Comparison of ENCODE assay signal across 8 mouse cellular contexts in genomic region chr2:30594641-30595379, GRCm38 (mm10). TPM values are rescaled to one million over a fixed set of nuclear protein-coding genes. Genes with fewer than 3 reads are reported as not detected.
A peak's percentile ranks its signal among the peaks of the same experiment; 100 is the strongest.
DNase-seq lines count a peak whose midpoint lies in the region; ATAC-seq and TF ChIP-seq lines count a peak whose summit lies in the region.

Cstad (plus strand) TSS chr2:30595040.

- no peaks in the 10 kb centered on the region for H3K79me2 ChIP-seq in heart, adult 2 months (replicated peaks; ENCODE audit: control insufficient read depth, insufficient read depth, low read length)

- peaks cover 2% of the 10 kb centered on the region; the same call in 1 of the 2 replicates for H3K36me3 ChIP-seq in heart, adult 2 months (ENCODE audit: control insufficient read depth, insufficient read depth, low read length)
- no peaks in the 10 kb centered on the region for H3K36me3 ChIP-seq in kidney, adult 2 months (ENCODE audit: control insufficient read depth, insufficient read depth, low read length)
- H3K36me3 ChIP-seq in limb, embryonic 11.5 days (ENCODE audit: control insufficient read depth, insufficient read depth, low read length): no peaks in the 10 kb centered on the region
- H3K36me3 ChIP-seq in midbrain, embryonic 12.5 days: no peaks in the 10 kb centered on the region
- H3K36me3 ChIP-seq in small intestine, adult 2 months (ENCODE audit: control insufficient read depth, insufficient read depth, low read length): no peaks in the 10 kb centered on the region

- H3K27ac ChIP-seq in heart, adult 2 months: peak within 1 kb of the TSS; percentile 99
- peak within 1 kb of the TSS; percentile 94 for H3K27ac ChIP-seq in kidney, adult 2 months (ENCODE audit: insufficient read depth, low read depth, low read length)
- H3K27ac ChIP-seq in limb, embryonic 11.5 days (replicated peaks; ENCODE audit: low read depth, low read length): peak within 1 kb of the TSS; percentile 96
- H3K27ac ChIP-seq in midbrain, embryonic 12.5 days (replicated peaks): peak within 1 kb of the TSS; percentile 99
- H3K27ac ChIP-seq in small intestine, adult 2 months (ENCODE audit: insufficient read depth, low read depth, low read length): peak within 1 kb of the TSS; percentile 80

- TF ChIP-seq CTCF in heart, adult 2 months (IDR thresholded peaks at IDR 0.05): peak; percentile 54
- no peak for TF ChIP-seq CTCF in kidney, adult 2 months (conservative IDR thresholded peaks at IDR 0.05; ENCODE audit: insufficient read depth, insufficient read length, low read depth, low read length)
- no peak for TF ChIP-seq CTCF in small intestine, adult 2 months (IDR thresholded peaks at IDR 0.05; ENCODE audit: extremely low read depth, insufficient read length, insufficient replicate concordance, low read depth, low read length)

- H3K9ac ChIP-seq in heart, adult 2 months (ENCODE audit: low read depth, low read length): peak within 1 kb of the TSS; percentile 90
- H3K9ac ChIP-seq in limb, embryonic 11.5 days (ENCODE audit: low read length): peak within 1 kb of the TSS; percentile 74
- H3K9ac ChIP-seq in midbrain, embryonic 12.5 days (replicated peaks): peak within 1 kb of the TSS; percentile 76

- H3K9me3 ChIP-seq in limb, embryonic 11.5 days (ENCODE audit: control insufficient read depth, low read length): no peaks in the 10 kb centered on the region
- no peaks in the 10 kb centered on the region for H3K9me3 ChIP-seq in midbrain, embryonic 12.5 days

- H3K4me2 ChIP-seq in limb, embryonic 11.5 days (ENCODE audit: low read depth, severe bottlenecking): peak within 1 kb of the TSS; percentile 72
- peak within 1 kb of the TSS; percentile 62 for H3K4me2 ChIP-seq in midbrain, embryonic 12.5 days (replicated peaks)

- 0 out of 2 replicates have a peak, but pooled peaks have one; percentile 41 for TF ChIP-seq EP300 in heart, adult 2 months (IDR thresholded peaks at IDR 0.05; ENCODE audit: insufficient read depth, low read depth, low read length)

- peak; percentile 75 for DNase-seq in 3134 (ENCODE audit: extremely low read depth, insufficient read length, low spot score)
- DNase-seq in adrenal gland, adult 8-10 months: peak; percentile 58
- peak; percentile 88 for DNase-seq in embryo, embryonic 9.5 days (ENCODE audit: extremely low spot score)
- peak; percentile 85 to 87 for DNase-seq in heart, adult 2 months
- peak; percentile 88 for DNase-seq in kidney, adult 2 months
- DNase-seq in limb, embryonic 11.5 days (ENCODE audit: low spot score): peak; percentile 89

- H3K27me3 ChIP-seq in heart, adult 2 months (ENCODE audit: control insufficient read depth, insufficient read depth, low read length): no peaks in the 10 kb centered on the region
- H3K27me3 ChIP-seq in kidney, adult 2 months (replicated peaks; ENCODE audit: control insufficient read depth, insufficient read depth, low read length): no peaks in the 10 kb centered on the region
- no peaks in the 10 kb centered on the region for H3K27me3 ChIP-seq in limb, embryonic 11.5 days (ENCODE audit: control insufficient read depth, insufficient read depth, low read length)
- H3K27me3 ChIP-seq in midbrain, embryonic 12.5 days: 0 out of 2 replicates have a peak, but pooled peaks cover 8% of the 10 kb centered on the region
- H3K27me3 ChIP-seq in small intestine, adult 2 months (ENCODE audit: control insufficient read depth, insufficient read depth, low read length): no peaks in the 10 kb centered on the region

- H3K4me1 ChIP-seq in heart, adult 2 months (ENCODE audit: control insufficient read depth, insufficient read depth, low read length): peaks cover 12% of the 10 kb centered on the region
- peaks cover 4% of the 10 kb centered on the region; the same call in 1 of the 2 replicates for H3K4me1 ChIP-seq in kidney, adult 2 months (ENCODE audit: control insufficient read depth, insufficient read depth, low read length)
- peaks cover 16% of the 10 kb centered on the region for H3K4me1 ChIP-seq in limb, embryonic 11.5 days (ENCODE audit: control insufficient read depth, insufficient read depth, low read length)
- peaks cover 24% of the 10 kb centered on the region for H3K4me1 ChIP-seq in midbrain, embryonic 12.5 days
- peaks cover 8% of the 10 kb centered on the region for H3K4me1 ChIP-seq in small intestine, adult 2 months (ENCODE audit: control insufficient read depth, insufficient read depth, insufficient read length, low read length)

- peak; percentile 95 for TF ChIP-seq POLR2A in heart, adult 2 months (IDR thresholded peaks at IDR 0.05; ENCODE audit: insufficient read depth, low read depth, low read length)
- TF ChIP-seq POLR2A in kidney, adult 2 months (IDR thresholded peaks at IDR 0.05; ENCODE audit: low read depth, low read length): no peak
- 0 out of 2 replicates have a peak, but pooled peaks have one; percentile 32 for TF ChIP-seq POLR2A in small intestine, adult 2 months (IDR thresholded peaks at IDR 0.05; ENCODE audit: low read depth, low read length)

- WGBS in heart, adult 2 months: 2% methylated on average over 39 of the region's 39 CpGs
- 6% methylated on average over 39 of the region's 39 CpGs for WGBS in kidney, adult 2 months
- WGBS in limb, embryonic 11.5 days: under 1% methylated on average over 38 of the region's 39 CpGs
- 2% methylated on average over 28 of the region's 39 CpGs for WGBS in midbrain, embryonic 12.5 days
- 12% methylated on average over 39 of the region's 39 CpGs for WGBS in small intestine, adult 2 months

- intact Hi-C loops in heart, adult 2 months (cut with DNase I): loop anchor here (2.0 to 10.0 kb wide), 2 partner anchors 46 to 120 kb away; no protein-coding TSS in a partner anchor

- peak within 1 kb of the TSS; percentile 74 for H3K4me3 ChIP-seq in heart, adult 2 months
- peak within 1 kb of the TSS; percentile 72 for H3K4me3 ChIP-seq in kidney, adult 2 months (ENCODE audit: insufficient read depth, low read depth, low read length)
- H3K4me3 ChIP-seq in limb, embryonic 11.5 days (ENCODE audit: low read depth, low read length): peak within 1 kb of the TSS; percentile 37
- peak within 1 kb of the TSS; percentile 53 for H3K4me3 ChIP-seq in midbrain, embryonic 12.5 days
- peak within 1 kb of the TSS; percentile 58 for H3K4me3 ChIP-seq in small intestine, adult 2 months (ENCODE audit: low read depth, low read length)

- ATAC-seq in limb, embryonic 11.5 days (ENCODE audit: insufficient number of reproducible peaks, low FRiP score, low TSS enrichment, low read depth): peak; percentile 68; the same call in 1 of the 2 replicates
- ATAC-seq in midbrain, embryonic 12.5 days (ENCODE audit: low FRiP score, low read depth): peak; percentile 74

RNA-seq across cellular contexts. Expression of gene Cstad, which starts in this region (rescaled TPM):
- 1 to 10 TPM in 3 of 4 experiments, under 1 TPM in 1; 0.81 to 7.0 (median 4.1) TPM for total RNA-seq in adrenal gland, adult 8-10 months (2022)
- total RNA-seq in heart, adult 2 months (2021): 1 to 10 TPM in 1 of 2 experiments, under 1 TPM in 1; 0.73 to 1.0 TPM
- 0.32 and 0.76 TPM in 2 replicates for polyA plus RNA-seq in heart, adult 2 months (2012; rRNA removed)
- 1.2 and 1.3 TPM in 2 replicates for polyA plus RNA-seq in kidney, adult 2 months (2012; rRNA removed)
- 0.37 and 1.0 TPM in 2 replicates for polyA plus RNA-seq in limb, embryonic 11.5 days (2014; fragmentation: Nextera tagmentation; extraction: Ambion mirVana)
- 0.68 and 0.77 TPM in 2 replicates for polyA plus RNA-seq in midbrain, embryonic 12.5 days (2016; fragmentation: Nextera tagmentation; extraction: Ambion mirVana)
- not detected in 2 replicates for polyA plus RNA-seq in small intestine, adult 2 months (2012; rRNA removed)

Comparison
In these comparisons a context has a peak if more than half of its experiments do, and no peak if none do; other contexts are left out.
1. Peak in every context shown above with its lines: DNase-seq, ATAC-seq, H3K4me3 ChIP-seq and H3K27ac ChIP-seq.
2. Peak in ATAC-seq, H3K4me3 ChIP-seq, H3K27ac ChIP-seq, H3K9ac ChIP-seq and H3K4me2 ChIP-seq in midbrain, embryonic 12.5 days; RNA of the gene not detected or under 1 TPM.